Mouse (Mus musculus): Measurements from ENCODE around the gene Zfp341.

Gene Zfp341

GRCm38 (mm10) chr2:154586405-154586804 is 26.7 kb upstream of the Zfp341 start:
- DNase-seq (ENCODE audit: low read depth): peak; percentile 61

GRCm38 (mm10) chr2:154589051-154589450 is 24.0 kb upstream of the Zfp341 start:
- no peak for DNase-seq (ENCODE audit: low read depth)

DNA sequence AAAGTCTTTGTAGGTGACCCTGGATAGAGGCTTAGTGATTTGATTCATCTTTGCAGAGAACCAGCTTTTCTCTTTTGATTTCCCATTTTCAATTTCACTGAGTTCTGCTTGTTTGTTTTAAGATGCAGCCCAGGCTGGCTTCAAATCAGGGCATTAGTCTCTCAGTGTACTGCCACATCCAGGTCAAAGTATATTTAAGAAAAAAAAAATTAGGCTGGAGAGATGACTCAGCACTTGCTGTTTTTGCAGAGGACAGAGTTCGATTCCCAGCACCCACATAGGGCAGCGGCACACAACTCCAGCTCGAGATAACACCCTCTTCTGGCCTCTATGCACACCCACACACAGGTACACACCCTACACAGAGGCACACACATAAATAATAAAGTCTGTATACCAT is 21.9 kb upstream of the Zfp341 start:
- no peak for DNase-seq (ENCODE audit: low read depth)

DNA sequence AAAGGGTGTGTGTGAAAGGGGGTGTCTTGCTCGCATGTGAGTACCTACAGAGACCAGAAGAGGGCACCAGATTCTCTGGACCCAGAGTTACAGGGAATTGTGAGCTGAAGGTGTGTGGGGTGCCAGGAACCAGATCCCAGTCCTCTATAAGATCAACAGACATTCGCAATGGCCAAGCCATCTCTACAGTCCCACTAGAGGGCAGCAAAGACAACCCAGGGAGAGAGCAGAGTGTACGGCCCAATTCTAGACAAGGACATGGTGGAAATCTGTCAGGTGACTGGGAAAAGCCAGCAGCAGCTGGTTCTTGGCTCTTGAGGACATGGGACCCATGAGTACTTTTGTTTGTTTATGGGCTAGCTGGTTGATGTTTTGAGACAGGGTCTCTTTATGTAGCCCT is 20.1 kb upstream of the Zfp341 start:
- peak; percentile 59 for DNase-seq (ENCODE audit: low read depth)

- peak; percentile 36 for DNase-seq (ENCODE audit: low read depth)
Observed at GRCm38 (mm10) chr2:154595775-154596174, 17.3 kb upstream of the Zfp341 start.

DNA sequence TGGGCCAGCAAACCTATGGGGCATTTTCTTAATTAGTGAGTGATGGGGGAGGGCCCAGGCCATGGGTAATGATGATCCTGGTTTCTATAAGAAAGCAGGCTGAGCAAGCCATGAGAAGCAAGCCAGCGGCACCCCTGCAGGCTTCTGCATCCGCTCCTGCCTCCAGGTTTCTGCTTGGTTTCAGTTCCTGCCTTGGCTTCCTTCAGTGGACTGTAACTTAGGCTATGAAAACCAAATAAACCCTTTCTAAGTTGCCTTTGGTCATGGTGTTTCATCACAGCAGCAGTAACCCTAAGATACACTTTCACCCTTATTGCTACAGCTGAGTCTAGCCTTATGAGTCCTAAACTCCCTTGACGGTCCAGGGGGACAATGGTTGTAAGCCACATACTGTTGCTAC is 15.7 kb upstream of the Zfp341 start:
- no peak for DNase-seq (ENCODE audit: low read depth)

DNA sequence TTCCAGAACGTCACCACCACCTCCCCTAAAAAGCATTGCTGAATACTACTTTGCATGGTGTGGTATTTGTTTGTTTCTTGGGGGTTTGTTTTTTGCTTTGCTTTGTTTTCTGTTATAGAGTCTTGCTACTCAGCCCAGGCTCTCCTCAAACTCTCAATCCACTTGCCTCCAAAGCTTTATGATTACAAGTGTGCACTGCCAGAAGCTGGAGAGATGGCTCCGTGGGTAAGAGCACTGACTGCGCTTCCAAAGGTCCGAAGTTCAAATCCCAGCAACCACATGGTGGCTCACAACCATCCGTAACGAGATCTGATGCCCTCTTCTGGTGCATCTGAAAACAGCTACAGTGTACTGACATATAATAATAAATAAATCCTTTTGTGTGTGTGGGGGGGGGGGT is 12.5 kb upstream of the Zfp341 start:
- DNase-seq (ENCODE audit: low read depth): no peak

DNA sequence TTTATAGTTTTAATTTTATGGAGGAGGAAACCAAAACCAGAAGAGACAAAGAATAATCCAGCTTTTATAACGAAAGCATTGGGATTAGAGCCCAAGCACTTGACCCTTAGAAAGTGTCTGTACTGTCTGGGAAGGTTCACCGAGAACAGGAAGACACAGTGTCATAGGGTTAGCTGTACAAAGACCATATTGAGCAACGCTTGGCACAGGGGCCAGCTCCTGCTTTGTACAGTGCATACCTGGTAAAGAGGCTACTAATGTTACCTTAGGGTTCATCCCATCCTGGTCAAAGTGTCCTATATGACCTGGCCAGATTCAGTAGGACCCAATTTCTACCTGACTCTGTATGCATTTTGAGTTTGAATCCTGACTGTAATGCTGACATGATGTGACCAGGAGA is 11.8 kb upstream of the Zfp341 start:
- no peak for DNase-seq (ENCODE audit: low read depth)

GRCm38 (mm10) chr2:154603007-154603637 is 10.0 kb upstream of the Zfp341 start:
- DNase-seq (ENCODE audit: low read depth): no peak

DNA sequence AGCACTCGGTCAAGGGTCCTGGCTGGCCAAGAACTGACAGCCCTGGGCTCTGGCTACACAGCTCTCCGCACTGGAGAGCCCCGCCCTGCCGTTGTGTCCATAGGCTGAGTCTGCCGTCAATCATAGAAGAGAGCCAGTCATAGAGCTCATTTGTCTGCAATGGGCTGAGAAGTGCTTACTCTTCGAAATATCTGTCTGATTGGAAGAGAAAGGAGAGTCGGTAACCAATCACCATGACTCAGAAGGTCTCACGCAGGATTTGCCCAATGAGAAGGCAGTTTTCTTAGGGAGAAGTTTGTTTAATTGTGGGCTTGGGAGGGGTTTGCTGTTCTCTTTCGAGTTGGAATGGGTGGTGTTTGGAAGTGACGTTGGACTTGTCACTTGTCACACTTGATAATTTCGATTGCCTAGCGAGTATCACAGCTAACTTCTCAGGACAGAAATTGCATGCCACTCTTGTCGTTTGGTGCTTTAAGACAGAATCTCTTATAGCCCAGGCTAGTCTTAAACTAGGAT is 9.4 kb upstream of the Zfp341 start, which contains the start of gene Pxmp4:
Gene Pxmp4, minus strand, starts transcription at position 71 of the 516 bp plus-strand sequence.
- peak; percentile 99 for DNase-seq (ENCODE audit: low read depth)

DNA sequence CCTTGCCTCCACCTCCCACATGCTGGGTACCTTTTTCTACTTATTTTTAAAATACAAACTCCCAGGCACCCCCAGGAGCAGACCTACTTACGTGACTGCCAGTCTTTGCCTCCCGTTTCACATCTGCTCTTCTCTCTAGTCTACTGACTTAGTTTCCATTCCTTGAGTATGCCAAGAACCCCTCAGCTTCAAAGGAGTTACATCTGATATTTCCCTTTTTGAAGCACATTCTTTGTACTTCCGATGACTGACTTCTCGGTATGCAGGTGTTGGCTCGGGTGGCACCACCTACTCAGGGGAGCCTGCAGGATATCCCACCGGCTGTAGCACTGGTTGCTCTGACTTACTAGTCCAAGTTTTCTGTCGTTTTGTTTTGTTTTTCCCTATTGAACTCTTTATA is 8.9 kb upstream of the Zfp341 start:
- DNase-seq (ENCODE audit: low read depth): no peak

GRCm38 (mm10) chr2:154606965-154607364 is 6.1 kb upstream of the Zfp341 start:
- DNase-seq (ENCODE audit: low read depth): no peak

DNA sequence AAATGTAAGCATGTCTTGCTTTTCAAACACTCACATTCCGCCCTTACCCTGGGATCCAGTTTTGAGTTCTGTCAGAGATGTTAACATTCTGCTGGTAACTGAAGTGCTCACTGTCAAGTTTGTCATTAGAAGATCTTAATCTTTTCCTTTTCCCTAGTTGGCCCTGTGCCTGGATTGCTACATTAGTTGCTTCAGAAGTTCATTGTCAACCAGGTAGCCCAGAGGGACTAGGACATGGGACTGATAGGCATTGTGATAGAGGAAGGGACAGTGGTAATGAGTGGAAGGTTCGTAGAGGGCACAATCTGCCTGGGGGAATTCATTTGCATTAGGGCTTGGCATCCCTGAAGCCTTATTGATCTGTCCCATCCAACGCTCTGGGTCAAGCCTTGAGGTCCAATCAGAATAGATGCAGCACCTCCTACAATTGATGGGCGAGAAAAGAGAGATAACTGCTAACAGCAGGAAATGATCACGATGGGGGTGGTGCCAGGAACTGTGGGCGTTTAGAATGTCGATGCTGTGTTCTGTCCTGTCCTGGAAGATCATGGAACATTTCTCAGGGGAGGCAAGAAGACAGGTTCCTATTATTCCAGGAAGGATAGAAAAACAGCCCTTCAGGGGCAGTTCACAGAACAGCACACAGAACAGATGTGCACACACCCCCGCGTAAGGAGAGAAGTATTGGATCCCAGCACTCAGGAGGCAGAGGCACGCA is 3.9 kb upstream of the Zfp341 start:
- no peak for DNase-seq (ENCODE audit: low read depth)

DNA sequence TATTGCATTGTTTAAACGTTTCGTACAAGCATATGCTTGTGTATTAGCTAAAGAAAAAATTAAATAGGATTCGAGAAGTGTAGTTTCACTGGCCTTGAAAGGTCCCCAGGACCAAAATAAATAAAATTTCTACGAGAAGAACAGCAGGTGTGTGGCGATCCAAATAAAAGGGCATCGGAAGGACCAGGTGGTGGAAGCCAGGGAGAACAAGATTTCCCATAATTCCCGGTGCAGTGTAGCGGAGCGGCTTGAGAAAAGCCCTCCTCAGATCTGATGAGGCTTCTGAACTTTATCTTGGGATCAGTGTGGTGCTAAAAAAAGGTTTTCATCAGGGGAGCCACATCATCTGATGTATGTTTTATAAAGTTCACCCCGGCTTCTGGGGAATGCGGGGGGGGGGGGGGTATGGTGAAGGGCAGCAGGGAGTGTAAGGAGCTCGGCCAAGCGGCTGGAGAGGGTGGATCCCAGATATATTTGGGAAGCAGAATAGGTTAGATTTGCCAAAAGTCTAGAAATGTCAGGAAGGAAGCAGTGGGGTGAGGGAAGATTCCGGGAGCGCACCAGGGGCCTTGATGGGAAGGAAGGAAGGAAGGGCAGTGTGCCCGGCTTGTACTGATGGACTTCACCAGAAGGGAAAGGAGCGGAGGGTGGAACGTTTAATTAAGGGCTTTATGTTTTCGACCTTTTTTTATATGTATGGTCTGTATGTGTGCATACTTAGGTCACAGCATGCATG is 1.9 kb downstream of the Zfp341 start:
- no peak for DNase-seq (ENCODE audit: low read depth)

- DNase-seq (ENCODE audit: low read depth): no peak
Observed at GRCm38 (mm10) chr2:154615674-154616073, 2.6 kb downstream of the Zfp341 start.

DNA sequence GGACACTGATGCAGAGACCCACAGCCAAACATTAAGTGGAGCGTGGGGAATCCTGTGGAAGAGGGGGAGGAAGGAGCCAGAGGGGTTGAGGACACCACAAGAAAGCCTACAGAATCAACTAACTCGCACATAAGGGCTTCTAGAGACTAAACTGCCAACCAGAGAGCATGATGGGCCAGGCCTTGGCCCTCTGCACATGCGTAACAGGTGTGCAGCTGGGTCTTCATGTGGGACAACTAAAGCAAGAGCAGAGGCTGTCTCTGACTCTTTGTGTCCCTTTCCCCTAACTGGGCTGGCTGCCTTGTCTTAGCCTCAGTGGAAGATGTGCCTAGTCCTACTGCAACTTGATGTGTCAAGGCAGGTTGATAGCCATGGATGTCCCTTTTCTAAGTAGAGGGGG is 4.0 kb downstream of the Zfp341 start:
- no peak for DNase-seq (ENCODE audit: low read depth)

DNA sequence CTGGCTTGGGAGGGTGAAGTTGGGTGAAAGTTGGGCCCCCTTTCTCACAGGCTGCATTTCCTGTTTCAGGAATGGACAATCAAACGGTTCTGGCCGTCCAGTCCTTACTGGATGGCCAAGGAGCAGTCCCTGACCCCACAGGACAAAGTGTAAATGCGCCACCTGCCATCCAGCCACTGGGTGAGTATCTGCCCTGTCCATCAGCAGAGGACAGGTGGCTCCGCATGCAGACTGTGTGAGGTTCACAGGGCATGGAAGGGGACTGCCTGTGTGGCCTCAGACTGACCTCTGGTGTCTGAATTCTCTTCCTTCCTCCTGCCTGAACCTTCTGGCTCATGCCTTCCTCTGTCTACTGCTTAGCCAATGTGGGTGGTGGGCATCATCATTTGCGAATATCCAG is 8.6 kb downstream of the Zfp341 start:
- no peak for DNase-seq (ENCODE audit: low read depth)

- peak; percentile 25 for DNase-seq (ENCODE audit: low read depth)
Observed at GRCm38 (mm10) chr2:154624137-154624536, 11.0 kb downstream of the Zfp341 start.

DNA sequence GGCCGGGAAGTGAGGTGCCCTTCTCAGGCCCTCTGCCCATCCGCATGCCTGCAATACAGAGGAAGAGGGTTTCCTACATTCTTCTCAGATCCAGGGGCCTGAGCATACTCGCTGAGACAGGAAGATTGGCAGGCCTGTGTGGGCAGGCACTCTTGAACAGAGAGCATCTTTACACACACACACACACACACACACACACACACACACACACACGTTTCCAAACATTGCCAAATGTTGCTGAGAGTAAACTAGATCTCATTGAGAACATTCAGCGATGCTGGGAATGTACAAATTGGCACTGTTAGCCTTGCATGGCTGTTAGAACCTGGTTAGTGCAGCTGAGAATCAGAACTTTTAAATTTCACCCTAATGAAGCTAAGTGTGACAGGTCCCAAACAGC is 17.4 kb downstream of the Zfp341 start:
- DNase-seq (ENCODE audit: low read depth): no peak

DNA sequence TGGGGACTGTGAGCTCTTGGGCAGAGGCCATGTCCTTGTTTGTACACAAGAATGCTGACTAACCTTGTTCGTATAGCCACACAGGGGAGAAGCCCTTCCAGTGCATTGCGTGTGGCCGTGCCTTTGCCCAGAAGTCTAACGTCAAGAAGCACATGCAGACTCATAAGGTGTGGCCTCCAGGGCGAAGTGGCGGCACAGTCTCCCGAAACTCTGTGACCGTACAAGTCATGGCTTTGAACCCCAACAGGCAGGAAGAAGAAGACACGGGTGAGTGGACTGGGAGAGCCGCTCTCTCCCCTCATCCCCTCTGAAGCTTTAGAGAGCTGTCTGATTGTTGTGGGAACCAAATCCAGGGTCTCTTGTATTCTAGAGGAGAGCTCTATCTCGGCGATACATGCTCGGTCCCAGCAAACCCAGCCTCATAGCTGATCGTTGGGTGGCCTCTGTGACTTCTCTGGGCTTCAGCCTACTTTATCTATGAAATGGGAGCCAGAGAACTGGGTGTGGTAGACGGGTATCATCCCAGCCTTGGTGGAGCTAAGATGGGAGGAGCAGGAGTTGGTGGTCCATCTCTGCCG is 19.2 kb downstream of the Zfp341 start:
- DNase-seq (ENCODE audit: low read depth): no peak

DNA sequence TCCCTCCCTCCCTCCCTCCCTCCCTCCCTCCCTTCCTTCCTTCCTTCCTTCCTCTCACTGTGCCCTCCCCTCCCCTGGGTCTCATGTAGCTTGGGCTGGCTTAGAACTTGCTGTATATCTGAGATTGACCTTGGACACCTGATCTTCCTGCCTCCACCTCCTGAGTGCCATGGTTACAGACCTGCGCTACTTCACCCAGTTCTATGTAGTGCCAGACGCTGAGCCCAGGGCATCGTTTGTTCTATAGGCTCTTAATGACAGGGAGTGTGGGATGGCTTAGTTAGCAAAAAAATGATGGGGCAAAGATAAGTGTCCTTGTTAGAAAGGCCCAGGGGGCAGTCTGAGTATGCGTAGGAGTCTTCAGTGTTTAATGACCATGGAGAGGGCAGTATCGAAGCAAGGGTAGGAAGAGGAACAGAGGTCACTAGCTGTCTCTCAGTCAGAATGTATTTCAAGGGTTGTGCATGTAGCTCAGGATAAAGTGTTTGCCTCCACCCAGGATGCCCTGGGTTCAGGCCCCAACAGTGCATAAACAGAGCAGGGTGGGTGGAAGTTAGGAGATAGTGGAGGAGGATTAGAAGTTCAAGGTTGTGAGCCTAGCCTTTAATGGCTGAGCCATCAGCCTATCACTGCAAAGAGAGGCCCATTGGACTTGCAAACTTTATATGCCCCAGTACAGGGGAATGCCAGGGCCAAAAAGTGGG is 20.1 kb downstream of the Zfp341 start:
- DNase-seq (ENCODE audit: low read depth): no peak

Data from NIH3T3 (cell line).